Comparison of ENCODE assay signal across 8 mouse cellular contexts in the genomic region with DNA sequence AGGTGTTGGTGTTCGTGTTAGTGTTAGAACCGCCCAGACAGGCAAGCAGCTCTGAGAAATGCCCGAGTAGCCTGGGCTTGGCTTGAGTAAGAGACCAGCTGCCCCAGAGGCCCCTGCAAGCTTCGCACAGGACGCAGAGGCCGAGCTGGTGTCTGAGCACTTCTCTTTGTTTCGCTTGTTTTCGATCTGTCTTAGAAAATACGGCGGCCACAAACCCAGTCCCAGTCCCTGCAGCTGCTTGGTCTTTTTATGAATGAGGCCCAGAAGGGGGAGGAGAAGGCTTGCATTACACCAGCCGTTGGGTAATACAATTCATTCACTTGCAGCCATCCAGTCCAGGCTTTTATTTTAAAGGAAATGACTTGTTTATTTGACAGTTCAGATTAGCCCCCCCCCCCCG.
DNase-seq lines count a peak whose midpoint lies in the region; ATAC-seq and TF ChIP-seq lines count a peak whose summit lies in the region.

No protein-coding gene starts in this region.

- no peaks in the 10 kb centered on the region for H3K36me3 ChIP-seq in heart, adult 2 months (ENCODE audit: control insufficient read depth, insufficient read depth, low read length)
- H3K36me3 ChIP-seq in intestine, embryonic 15.5 days = no peaks in the 10 kb centered on the region
- no peaks in the 10 kb centered on the region for H3K36me3 ChIP-seq in liver, embryonic 13.5 days
- peaks cover 6% of the 10 kb centered on the region for H3K36me3 ChIP-seq in myocyte (ENCODE audit: control insufficient read depth, insufficient read depth)

- H3ac ChIP-seq in myocyte (ENCODE audit: control insufficient read depth, insufficient read length) = no peak overlapping the region

- TF ChIP-seq CTCF in heart, adult 2 months (IDR thresholded peaks at IDR 0.05) = no peak

- H3K4me2 ChIP-seq in intestine, embryonic 15.5 days (replicated peaks) = peak overlapping the region; percentile 26
- peak overlapping the region; percentile 55 for H3K4me2 ChIP-seq in liver, embryonic 13.5 days
- H3K4me2 ChIP-seq in myocyte (ENCODE audit: low read depth) = peak overlapping the region; percentile 8

- no peak overlapping the region for H3K4me3 ChIP-seq in heart, adult 2 months
- H3K4me3 ChIP-seq in intestine, embryonic 15.5 days (replicated peaks) = no peak overlapping the region
- H3K4me3 ChIP-seq in liver, embryonic 13.5 days (replicated peaks) = peak overlapping the region; percentile 21
- no peak overlapping the region for H3K4me3 ChIP-seq in myocyte

- DNase-seq in kidney, adult 9 months = peak; percentile 47
- DNase-seq in kidney, adult 8-10 months = no peak
- DNase-seq in embryo, embryonic 11.5 days (ENCODE audit: low read depth, low spot score) = peak; percentile 64
- peak; percentile 53 to 60 for DNase-seq in heart, adult 2 months
- DNase-seq in liver, embryonic 13.5 days = peak; percentile 20
- peak; percentile 47 for DNase-seq in thymus, postnatal 4 days

- no peaks in the 10 kb centered on the region for H3K9me3 ChIP-seq in intestine, embryonic 15.5 days
- H3K9me3 ChIP-seq in liver, embryonic 13.5 days (replicated peaks) = no peaks in the 10 kb centered on the region

- peak; percentile 87 for ATAC-seq in intestine, embryonic 15.5 days
- ATAC-seq in liver, embryonic 13.5 days (ENCODE audit: low read depth) = peak; percentile 69

- H3K79me2 ChIP-seq in heart, adult 2 months (replicated peaks; ENCODE audit: control insufficient read depth, insufficient read depth, low read length) = no peaks in the 10 kb centered on the region; the same call in 1 of the 2 replicates
- peaks cover 31% of the 10 kb centered on the region for H3K79me2 ChIP-seq in myocyte (ENCODE audit: control insufficient read depth, insufficient read depth)

- H3K27ac ChIP-seq in heart, adult 2 months = peak overlapping the region; percentile 64
- H3K27ac ChIP-seq in intestine, embryonic 15.5 days = peak overlapping the region; percentile 8; the same call in 1 of the 2 replicates
- peak overlapping the region; percentile 76 for H3K27ac ChIP-seq in liver, embryonic 13.5 days

- 11% methylated on average over 12 of the region's 12 CpGs for WGBS in heart, adult 2 months
- 7% methylated on average over 12 of the region's 12 CpGs for WGBS in intestine, embryonic 15.5 days
- WGBS in liver, embryonic 13.5 days (ENCODE audit: insufficient replicate concordance) = 6% methylated on average over 12 of the region's 12 CpGs

- intact Hi-C loops in heart, adult 2 months (cut with DNase I) = no loop called here

- H3K9ac ChIP-seq in heart, adult 2 months (ENCODE audit: low read depth, low read length) = no peak overlapping the region
- no peak overlapping the region for H3K9ac ChIP-seq in intestine, embryonic 15.5 days
- peak overlapping the region; percentile 54 for H3K9ac ChIP-seq in liver, embryonic 13.5 days

- TF ChIP-seq EP300 in heart, adult 2 months (IDR thresholded peaks at IDR 0.05; ENCODE audit: insufficient read depth, low read depth, low read length) = no peak

- peaks cover 10% of the 10 kb centered on the region for H3K4me1 ChIP-seq in heart, adult 2 months (ENCODE audit: control insufficient read depth, insufficient read depth, low read length)
- H3K4me1 ChIP-seq in intestine, embryonic 15.5 days (replicated peaks) = peaks cover 14% of the 10 kb centered on the region
- H3K4me1 ChIP-seq in liver, embryonic 13.5 days (replicated peaks) = peaks cover 84% of the 10 kb centered on the region

- no peaks in the 10 kb centered on the region for H3K27me3 ChIP-seq in heart, adult 2 months (ENCODE audit: control insufficient read depth, insufficient read depth, low read length)
- no peaks in the 10 kb centered on the region for H3K27me3 ChIP-seq in intestine, embryonic 15.5 days (replicated peaks)
- no peaks in the 10 kb centered on the region for H3K27me3 ChIP-seq in liver, embryonic 13.5 days
- H3K27me3 ChIP-seq in myocyte (ENCODE audit: control insufficient read depth, insufficient read depth, insufficient read length) = no peaks in the 10 kb centered on the region

- no peak for TF ChIP-seq POLR2A in heart, adult 2 months (IDR thresholded peaks at IDR 0.05; ENCODE audit: insufficient read depth, low read depth, low read length)
- no peak for TF ChIP-seq POLR2A in myocyte (IDR thresholded peaks at IDR 0.05; ENCODE audit: insufficient read length, low read depth)

TF ChIP-seq in myocyte, 11 proteins besides CTCF, POLR2A, EP300 and RAD21:
- TF ChIP-seq MYOG (IDR thresholded peaks at IDR 0.05; ENCODE audit: control insufficient read depth in 1 of 3, insufficient read depth in 1 of 3, insufficient read length in 2 of 3, low read depth in 2 of 3) = peak in 2 of 3 experiments; percentile 25 to 61
- no peak for TF ChIP-seq TCF3 (IDR thresholded peaks at IDR 0.05; ENCODE audit: insufficient read length, low read depth)
- TF ChIP-seq MYOD1 (IDR thresholded peaks at IDR 0.05; ENCODE audit: control insufficient read depth in 1 of 3, insufficient read length in 2 of 3, low read depth in 2 of 3) = peak in 1 of 3 experiments; percentile 27

Comparison
In these comparisons a context has a peak if more than half of its experiments do, and no peak if none do; other contexts are left out.
1. DNase-seq: peak in kidney, adult 9 months (single experiment), embryo, embryonic 11.5 days (single experiment), heart, adult 2 months (2 of 2), liver, embryonic 13.5 days (single experiment) and thymus, postnatal 4 days (single experiment); none in kidney, adult 8-10 months (0 of 2).
2. H3K27ac ChIP-seq: peak in every context shown above with its lines; median percentile 76 in liver, embryonic 13.5 days; 64 in heart, adult 2 months; 8 in intestine, embryonic 15.5 days.
3. Peak in every context shown above with its lines, with median percentiles within 50 percentile points of each other: H3K4me2 ChIP-seq.